Mouse (Mus musculus) embryo, embryonic 9.5 days (tissue): ENCODE results near the gene Cep85l.

Experiments
- DNase-seq: peaks from one replicate; pipeline ENCODE4 v3.0.0-alpha.2; 2017; ENCODE audit errors: extremely low spot score

The Cep85l gene

GRCm38 (mm10) chr10:53379709-53380106 lies at the start of gene Cep85l:
TSS of gene Cep85l (minus strand) at chr10:53379947.
- DNase-seq: peak; percentile 95

GRCm38 (mm10) chr10:53428695-53429447 lies 49.1 kb upstream of the Cep85l start:
- DNase-seq: no peak

DNA sequence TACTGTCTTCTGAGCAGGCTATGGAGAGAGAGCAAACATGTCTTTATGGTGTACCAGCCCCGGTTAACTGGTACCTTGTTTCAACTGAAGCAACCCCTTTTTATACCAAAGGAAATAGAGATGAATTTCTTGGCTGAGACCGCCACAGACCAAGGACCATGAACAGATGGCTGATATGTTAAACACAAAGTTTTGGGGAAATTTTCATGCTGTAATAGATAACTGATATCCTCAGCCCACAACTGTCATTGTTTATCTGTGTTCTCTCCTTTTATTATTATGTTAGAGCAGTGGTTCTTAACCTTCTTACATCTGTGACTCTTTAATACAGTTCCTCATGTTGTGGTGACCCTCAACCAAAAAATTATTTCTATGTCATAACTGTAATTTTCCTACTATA lies 46.8 kb upstream of the Cep85l start:
- no peak for DNase-seq

- no peak for DNase-seq
Observed at GRCm38 (mm10) chr10:53423091-53423490, 43.3 kb upstream of the Cep85l start.

DNA sequence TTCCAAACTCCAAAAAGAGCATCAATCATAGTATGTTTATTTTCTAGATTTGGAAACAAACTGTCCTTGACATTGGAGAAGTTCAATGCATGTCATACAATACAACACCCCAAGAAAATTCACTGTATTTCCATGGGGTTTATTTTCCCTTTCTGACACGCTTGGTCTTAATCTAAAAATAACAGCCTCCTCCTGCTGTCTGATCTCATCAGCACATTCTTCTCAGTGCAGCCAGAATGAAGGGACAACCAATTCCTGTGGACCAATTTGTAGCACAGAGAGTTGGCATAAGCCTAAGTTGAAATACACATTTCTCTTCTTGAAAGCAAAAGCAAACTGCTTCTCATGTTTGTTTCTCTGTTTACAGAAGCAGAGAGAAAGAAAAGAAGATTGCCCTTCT lies 42.5 kb upstream of the Cep85l start:
- no peak for DNase-seq

DNA sequence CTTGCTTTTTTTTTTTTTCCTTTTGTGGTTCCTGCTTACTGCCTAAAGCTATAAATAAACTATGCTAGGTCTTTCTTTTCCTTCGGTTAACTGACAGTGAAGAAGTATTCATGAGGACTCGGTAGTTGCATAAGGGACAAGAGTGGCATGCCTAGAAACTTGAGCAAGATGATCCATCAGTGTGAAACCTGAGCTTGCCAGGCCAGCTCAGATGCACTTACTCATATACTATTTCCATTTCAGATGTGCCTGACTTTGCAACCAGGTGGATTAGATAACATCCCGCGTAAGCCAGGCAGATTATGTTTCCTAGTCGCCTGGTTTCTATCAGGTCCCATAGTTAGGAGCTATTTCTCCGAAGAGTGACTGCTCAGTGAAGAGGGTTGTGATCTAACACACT lies 41.9 kb upstream of the Cep85l start:
- no peak for DNase-seq

DNA sequence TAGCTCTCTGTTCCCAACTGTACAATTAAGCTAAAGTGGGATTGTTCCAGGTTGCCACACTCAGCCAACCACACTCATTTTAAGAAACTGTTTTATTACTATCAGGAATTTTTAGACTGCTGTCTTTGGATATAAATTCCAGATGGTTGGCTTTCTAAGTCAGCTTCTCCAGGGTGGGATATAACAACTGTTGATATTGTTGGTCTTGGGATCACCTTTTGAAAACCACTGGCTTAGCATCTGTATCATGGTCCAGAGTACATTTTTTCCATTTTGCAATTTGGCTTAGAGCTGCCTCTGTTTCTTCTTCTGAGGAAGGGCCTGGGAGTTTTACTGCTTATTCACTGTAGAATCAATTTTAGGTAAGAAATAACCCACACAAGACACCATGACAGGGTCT lies 40.3 kb upstream of the Cep85l start:
- DNase-seq: no peak

GRCm38 (mm10) chr10:53419139-53419935 lies 39.6 kb upstream of the Cep85l start:
- DNase-seq: no peak

- no peak for DNase-seq
Observed at GRCm38 (mm10) chr10:53417015-53417414, 37.3 kb upstream of the Cep85l start.

- DNase-seq: no peak
Observed at GRCm38 (mm10) chr10:53416152-53416712, 36.5 kb upstream of the Cep85l start.

- DNase-seq: no peak
Observed at GRCm38 (mm10) chr10:53415252-53415651, 35.5 kb upstream of the Cep85l start.

- no peak for DNase-seq
Observed at GRCm38 (mm10) chr10:53414092-53415085, 34.6 kb upstream of the Cep85l start.

GRCm38 (mm10) chr10:53412936-53413335 lies 33.2 kb upstream of the Cep85l start:
- DNase-seq: no peak

- DNase-seq: no peak
Observed at GRCm38 (mm10) chr10:53412165-53412564, 32.4 kb upstream of the Cep85l start.

GRCm38 (mm10) chr10:53410831-53411230 lies 31.1 kb upstream of the Cep85l start:
- no peak for DNase-seq

- DNase-seq: no peak
Observed at GRCm38 (mm10) chr10:53407422-53407821, 27.7 kb upstream of the Cep85l start.

DNA sequence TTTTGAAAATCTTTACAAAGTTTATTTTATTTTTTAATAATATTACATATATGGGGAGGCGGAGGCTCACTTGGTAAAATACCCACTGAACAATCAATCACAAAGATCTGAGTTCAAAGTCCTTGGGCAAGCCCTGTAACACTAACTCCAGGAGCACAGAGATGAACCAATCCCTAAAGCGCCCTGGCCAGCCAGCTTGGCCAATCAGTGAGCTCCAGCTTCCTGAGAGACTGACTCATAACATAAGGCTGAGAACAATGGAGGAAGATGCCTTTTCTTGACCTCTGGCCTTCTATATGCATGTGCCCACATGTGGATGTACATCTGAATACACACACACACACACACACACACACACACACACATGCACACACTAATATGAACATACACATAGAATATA lies 27.1 kb upstream of the Cep85l start:
- DNase-seq: no peak

- no peak for DNase-seq
Observed at GRCm38 (mm10) chr10:53402293-53402692, 22.5 kb upstream of the Cep85l start.

GRCm38 (mm10) chr10:53399053-53399452 lies 19.3 kb upstream of the Cep85l start:
- DNase-seq: no peak

DNA sequence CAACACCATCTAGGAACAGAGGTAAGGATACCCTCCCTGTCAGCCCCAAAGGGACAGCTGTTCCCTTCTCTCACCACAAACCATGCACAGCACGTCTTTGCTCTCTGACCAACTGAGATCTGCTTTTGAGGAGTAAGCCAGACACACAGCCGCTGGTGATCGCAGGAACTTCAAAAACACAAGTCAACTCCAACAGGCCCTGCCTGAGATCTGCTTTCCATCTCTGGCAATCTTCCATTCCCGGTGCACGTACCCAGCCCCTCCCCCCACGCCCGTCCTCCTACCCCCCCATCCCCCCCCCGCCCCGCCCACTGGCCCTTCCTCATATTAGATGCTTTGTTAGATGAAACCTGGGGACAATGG lies 18.8 kb upstream of the Cep85l start:
- peak; percentile 58 for DNase-seq

GRCm38 (mm10) chr10:53397846-53398539 lies 18.2 kb upstream of the Cep85l start:
- no peak for DNase-seq
